Mouse (Mus musculus): ENCODE measurements at regions not wholly inside any gene's neighbourhood (a gene's known extent, or its start where the extent isn't known, plus 50 kb on each side); places are given as distances from the start of the nearest gene placed in this dataset.

DNA sequence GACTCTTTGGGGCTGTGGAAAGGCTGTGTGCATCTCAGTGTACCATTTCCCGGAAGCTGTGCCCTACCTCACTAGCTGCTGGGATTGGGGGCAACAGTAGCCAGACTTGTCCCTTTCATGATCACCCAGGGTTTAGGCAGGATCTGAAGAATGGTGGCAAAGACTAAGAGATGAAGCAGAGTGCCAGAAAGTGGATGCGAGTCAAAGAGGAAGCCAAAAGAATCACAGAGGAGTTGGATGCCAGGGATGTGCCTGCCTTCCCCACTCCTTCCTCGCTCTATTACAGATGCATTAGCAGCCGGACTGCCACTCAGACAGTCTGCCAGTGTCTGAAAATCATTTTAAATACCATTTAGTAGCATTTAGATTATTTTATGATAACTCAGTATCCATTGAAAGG, 271.5 kb upstream of the Slc24a2 start:
- no peak for ATAC-seq (replicated peaks; ENCODE audit: insufficient number of reproducible peaks, low FRiP score, low TSS enrichment, poor library complexity, severe bottlenecking)

GRCm38 (mm10) chr4:87500441-87500840, 270.2 kb upstream of the Slc24a2 start:
- ATAC-seq (replicated peaks; ENCODE audit: insufficient number of reproducible peaks, low FRiP score, low TSS enrichment, poor library complexity, severe bottlenecking), result no peak

DNA sequence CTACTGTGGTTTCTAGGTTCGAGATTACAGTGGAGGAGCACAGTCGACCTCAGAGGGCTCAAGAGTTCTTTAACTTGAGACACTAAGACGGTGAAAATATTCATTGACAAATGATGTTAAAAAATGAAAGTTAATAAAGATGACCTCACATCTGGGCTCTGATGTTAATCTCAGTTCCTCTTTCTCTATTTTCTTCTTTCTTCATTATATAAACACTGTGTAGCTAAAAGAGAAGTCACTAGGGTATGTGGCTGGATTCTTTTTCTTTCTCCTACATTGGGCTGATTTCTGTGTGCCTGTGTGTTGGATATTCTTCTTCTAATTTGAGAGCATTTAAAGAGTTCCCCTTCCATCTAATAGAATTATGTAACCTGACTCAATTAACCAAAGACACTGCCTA, 257.5 kb upstream of the Slc24a2 start:
- no peak for ATAC-seq (replicated peaks; ENCODE audit: insufficient number of reproducible peaks, low FRiP score, low TSS enrichment, poor library complexity, severe bottlenecking)

GRCm38 (mm10) chr4:87475537-87475936, 245.3 kb upstream of the Slc24a2 start:
- no peak for ATAC-seq (replicated peaks; ENCODE audit: insufficient number of reproducible peaks, low FRiP score, low TSS enrichment, poor library complexity, severe bottlenecking)

DNA sequence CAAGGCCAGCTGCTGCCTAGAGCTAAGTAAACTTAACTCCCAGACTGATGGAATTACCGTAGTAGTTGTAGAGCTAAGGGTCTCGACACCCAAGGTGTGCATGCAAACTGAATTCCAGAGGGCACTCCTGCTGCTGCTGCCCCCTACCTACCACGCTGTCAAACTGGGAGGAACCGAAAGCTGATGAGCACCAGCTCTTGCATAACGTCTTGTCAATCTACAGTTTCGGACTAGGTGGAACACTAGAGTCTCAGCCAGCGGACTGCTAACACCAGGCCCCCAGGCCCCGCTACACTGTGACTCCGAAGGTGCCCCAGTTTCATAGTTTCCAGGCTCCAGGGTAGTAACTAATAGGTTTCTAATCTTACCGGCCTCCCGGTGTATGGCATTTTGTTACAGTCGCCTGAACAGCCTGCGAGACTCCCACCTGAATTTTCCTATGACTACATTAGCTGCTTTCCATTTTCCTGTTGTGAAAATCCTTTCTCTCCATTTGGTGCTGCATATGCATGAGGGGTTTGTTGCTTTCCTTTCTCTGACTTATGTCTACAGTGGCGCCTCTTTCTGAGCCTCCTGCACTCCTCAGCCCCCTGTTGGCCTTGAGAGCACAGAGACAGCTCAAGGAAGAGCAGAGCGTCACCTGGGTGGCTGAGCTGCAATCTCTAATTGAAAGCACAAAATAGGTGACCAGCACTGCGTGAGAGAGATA, 243.2 kb upstream of the Slc24a2 start:
- no peak for ATAC-seq (replicated peaks; ENCODE audit: insufficient number of reproducible peaks, low FRiP score, low TSS enrichment, poor library complexity, severe bottlenecking)

GRCm38 (mm10) chr4:87472787-87473186, 242.5 kb upstream of the Slc24a2 start:
- ATAC-seq (replicated peaks; ENCODE audit: insufficient number of reproducible peaks, low FRiP score, low TSS enrichment, poor library complexity, severe bottlenecking), result no peak

- ATAC-seq (replicated peaks; ENCODE audit: insufficient number of reproducible peaks, low FRiP score, low TSS enrichment, poor library complexity, severe bottlenecking), result no peak
These were observed 241.1 kb upstream of the Slc24a2 start for GRCm38 (mm10) chr4:87471385-87471784.

- no peak for ATAC-seq (replicated peaks; ENCODE audit: insufficient number of reproducible peaks, low FRiP score, low TSS enrichment, poor library complexity, severe bottlenecking)
These were observed 237.3 kb upstream of the Slc24a2 start for GRCm38 (mm10) chr4:87467600-87467999.

DNA sequence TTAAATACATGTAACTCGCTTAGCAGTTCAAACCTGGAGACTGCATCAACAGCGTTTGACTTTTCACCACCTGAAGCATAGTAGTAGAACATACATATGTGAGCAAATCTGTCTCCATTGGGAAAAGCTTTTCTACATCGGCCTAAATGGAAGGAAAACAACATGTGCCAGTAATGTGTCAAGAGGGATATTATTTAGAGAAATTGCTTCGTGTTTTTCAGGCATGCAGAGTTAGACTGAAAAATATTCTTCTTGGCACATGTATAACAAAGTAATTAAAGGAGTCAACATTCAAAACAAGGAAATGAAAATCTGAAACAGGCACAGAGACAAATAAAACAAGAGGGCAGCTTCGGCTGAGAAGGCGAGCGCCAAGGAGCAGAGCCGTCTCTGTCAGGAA, 236.7 kb upstream of the Slc24a2 start:
- no peak for ATAC-seq (replicated peaks; ENCODE audit: insufficient number of reproducible peaks, low FRiP score, low TSS enrichment, poor library complexity, severe bottlenecking)

DNA sequence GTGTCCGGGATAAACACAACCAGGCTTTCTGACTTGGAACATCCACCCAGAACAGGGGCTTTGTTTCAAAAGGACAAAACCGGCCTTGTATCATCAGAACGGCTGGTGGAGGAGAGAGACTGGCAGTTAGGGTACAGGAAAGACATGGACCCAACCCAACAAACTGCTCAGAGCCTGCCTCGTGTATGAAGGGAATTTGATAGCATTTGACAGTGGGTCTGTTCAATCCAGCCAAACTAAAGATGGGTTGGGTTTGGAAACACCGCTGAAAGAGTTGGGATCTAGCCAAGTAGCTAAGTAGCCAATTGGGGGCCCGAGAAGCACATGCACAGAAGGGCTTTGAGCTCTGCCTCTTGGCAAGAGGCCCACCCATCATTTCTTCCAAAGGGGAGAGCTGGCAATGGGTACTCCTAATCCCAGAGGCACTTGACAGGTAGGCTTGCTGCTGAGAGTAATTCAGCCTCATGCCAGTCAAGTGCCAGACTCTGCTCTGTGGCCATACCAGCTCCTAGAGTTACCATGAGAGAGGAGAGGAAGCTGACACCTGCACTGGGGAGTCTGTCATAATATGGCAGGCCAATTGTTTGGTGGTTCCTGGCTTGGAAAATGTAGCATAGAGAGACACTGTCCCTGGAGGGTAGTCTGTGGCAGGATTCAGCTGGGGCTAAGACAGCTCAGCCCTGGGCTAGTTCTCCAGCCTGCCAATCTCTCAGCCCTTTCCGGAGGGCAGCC, 231.1 kb upstream of the Slc24a2 start:
- no peak for ATAC-seq (replicated peaks; ENCODE audit: insufficient number of reproducible peaks, low FRiP score, low TSS enrichment, poor library complexity, severe bottlenecking)

DNA sequence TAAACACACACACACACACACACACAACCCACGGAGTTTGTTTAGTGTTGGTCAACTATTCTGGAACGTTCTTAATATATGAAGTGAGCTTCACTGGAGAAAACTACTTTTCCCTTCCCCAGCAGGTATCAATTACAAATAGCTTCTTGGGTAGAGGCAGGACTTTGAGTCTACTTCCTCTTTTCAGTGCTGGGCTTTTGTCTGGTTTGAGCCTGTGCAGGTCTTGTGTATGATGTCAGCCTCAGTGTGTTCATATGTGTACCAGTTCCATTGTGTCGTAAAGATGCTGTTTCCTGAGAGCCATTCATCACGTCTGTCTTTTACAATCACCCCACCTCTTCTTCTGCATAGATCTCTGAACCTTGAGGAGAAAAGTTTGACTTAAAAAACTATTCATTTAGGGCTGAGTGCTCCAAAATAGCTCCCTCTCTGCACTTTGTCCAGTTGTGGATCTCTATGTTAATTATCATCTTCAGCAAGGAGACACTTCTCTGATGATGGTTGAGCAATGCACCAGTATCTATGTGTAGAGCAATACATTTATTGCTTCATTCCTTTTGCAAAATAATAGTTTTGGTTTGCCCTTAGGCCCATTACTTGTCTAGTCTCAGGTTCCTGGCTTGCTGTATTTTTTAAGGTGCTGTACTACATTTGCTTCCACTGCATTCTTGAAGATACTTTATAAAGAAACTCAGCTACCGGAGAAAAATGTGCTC, 225.7 kb upstream of the Slc24a2 start:
- no peak for ATAC-seq (replicated peaks; ENCODE audit: insufficient number of reproducible peaks, low FRiP score, low TSS enrichment, poor library complexity, severe bottlenecking)

DNA sequence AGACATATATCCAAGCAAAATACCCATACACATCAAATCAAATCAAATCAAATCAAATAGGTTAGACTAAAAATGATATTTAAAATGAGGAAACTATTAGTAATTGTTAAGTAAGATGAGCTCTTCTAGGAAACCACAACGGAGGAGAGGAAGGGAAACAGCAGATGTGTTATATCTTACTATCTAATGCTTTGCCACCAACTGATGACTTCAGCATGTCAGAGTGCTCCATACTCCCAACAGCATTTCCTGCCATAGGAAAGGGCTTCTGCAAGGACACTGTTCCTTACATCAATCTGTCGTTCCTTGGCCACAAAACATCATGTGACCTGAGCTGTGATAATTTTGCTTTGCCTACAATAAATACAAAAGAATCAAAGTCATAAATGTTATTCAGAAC, 221.8 kb upstream of the Slc24a2 start:
- no peak for ATAC-seq (replicated peaks; ENCODE audit: insufficient number of reproducible peaks, low FRiP score, low TSS enrichment, poor library complexity, severe bottlenecking)

GRCm38 (mm10) chr4:87451251-87451650, 221.0 kb upstream of the Slc24a2 start:
- no peak for ATAC-seq (replicated peaks; ENCODE audit: insufficient number of reproducible peaks, low FRiP score, low TSS enrichment, poor library complexity, severe bottlenecking)

GRCm38 (mm10) chr4:87448338-87448737, 218.1 kb upstream of the Slc24a2 start:
- no peak for ATAC-seq (replicated peaks; ENCODE audit: insufficient number of reproducible peaks, low FRiP score, low TSS enrichment, poor library complexity, severe bottlenecking)

DNA sequence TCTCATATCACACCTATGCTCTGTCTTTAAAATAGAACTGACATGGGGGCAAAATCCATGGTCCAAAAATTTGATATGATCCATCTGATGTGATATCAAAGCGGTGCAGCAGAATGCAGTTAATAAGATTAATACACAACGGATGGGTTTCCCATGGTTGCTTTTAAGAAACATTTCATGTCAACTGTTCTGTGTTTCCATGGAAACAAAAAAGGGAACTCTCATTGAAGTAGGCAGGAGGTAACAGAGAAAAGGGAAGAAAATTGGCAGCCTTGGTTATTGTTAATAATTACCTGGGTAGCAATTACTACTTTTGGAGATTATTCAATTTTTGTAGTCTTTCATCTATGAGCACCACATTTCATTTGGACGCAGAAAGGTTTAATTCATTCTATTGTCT, 216.6 kb upstream of the Slc24a2 start:
- no peak for ATAC-seq (replicated peaks; ENCODE audit: insufficient number of reproducible peaks, low FRiP score, low TSS enrichment, poor library complexity, severe bottlenecking)

GRCm38 (mm10) chr4:87434136-87434535, 203.9 kb upstream of the Slc24a2 start:
- no peak for ATAC-seq (replicated peaks; ENCODE audit: insufficient number of reproducible peaks, low FRiP score, low TSS enrichment, poor library complexity, severe bottlenecking)

DNA sequence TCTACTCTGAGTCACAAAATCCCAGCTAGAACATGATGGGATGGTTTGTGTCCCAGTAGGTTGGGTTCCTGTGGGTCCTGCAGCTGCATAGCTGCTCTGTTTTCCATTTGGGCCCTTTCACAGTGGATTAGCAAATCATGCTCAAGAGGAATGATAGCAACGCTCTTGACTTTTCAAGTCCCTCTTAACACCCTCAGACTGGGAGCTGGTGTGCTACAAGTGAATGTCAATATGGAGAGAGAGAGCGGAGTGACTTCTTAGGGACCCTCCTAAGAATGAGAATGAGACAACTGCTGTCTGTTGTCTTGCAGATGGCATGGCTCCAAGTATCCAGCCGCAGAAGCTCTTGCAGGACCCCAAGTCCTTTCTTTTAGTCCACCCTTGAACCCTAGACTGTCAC, 198.1 kb upstream of the Slc24a2 start:
- ATAC-seq (replicated peaks; ENCODE audit: insufficient number of reproducible peaks, low FRiP score, low TSS enrichment, poor library complexity, severe bottlenecking), result no peak

- no peak for ATAC-seq (replicated peaks; ENCODE audit: insufficient number of reproducible peaks, low FRiP score, low TSS enrichment, poor library complexity, severe bottlenecking)
These were observed 193.8 kb upstream of the Slc24a2 start for GRCm38 (mm10) chr4:87424066-87424465.

GRCm38 (mm10) chr4:87422588-87422987, 192.3 kb upstream of the Slc24a2 start:
- ATAC-seq (replicated peaks; ENCODE audit: insufficient number of reproducible peaks, low FRiP score, low TSS enrichment, poor library complexity, severe bottlenecking), result no peak

GRCm38 (mm10) chr4:87403354-87403753, 173.1 kb upstream of the Slc24a2 start:
- ATAC-seq (replicated peaks; ENCODE audit: insufficient number of reproducible peaks, low FRiP score, low TSS enrichment, poor library complexity, severe bottlenecking), result no peak
